Mouse (Mus musculus): ENCODE results near the gene Klf13. TPM values are rescaled to one million over a fixed set of nuclear protein-coding genes. Genes with fewer than 3 reads are reported as not detected.

The Klf13 gene
- total RNA-seq, 1 experiment from 2014 or later: 20.1 TPM

GRCm38 (mm10) chr7:63891488-63892075, 47.1 kb downstream of the Klf13 start:
- ATAC-seq (replicated peaks; ENCODE audit: low read depth, poor library complexity, severe bottlenecking): no peak

- ATAC-seq (replicated peaks; ENCODE audit: low read depth, poor library complexity, severe bottlenecking): no peak
These were observed 49.4 kb downstream of the Klf13 start for GRCm38 (mm10) chr7:63889116-63889975.

- no peak for ATAC-seq (replicated peaks; ENCODE audit: low read depth, poor library complexity, severe bottlenecking)
These were observed 50.0 kb downstream of the Klf13 start for GRCm38 (mm10) chr7:63888674-63889073.

GRCm38 (mm10) chr7:63887602-63888123, 51.1 kb downstream of the Klf13 start:
- ATAC-seq (replicated peaks; ENCODE audit: low read depth, poor library complexity, severe bottlenecking): no peak

- ATAC-seq (replicated peaks; ENCODE audit: low read depth, poor library complexity, severe bottlenecking): no peak
These were observed 51.6 kb downstream of the Klf13 start for GRCm38 (mm10) chr7:63887034-63887551.

- ATAC-seq (replicated peaks; ENCODE audit: low read depth, poor library complexity, severe bottlenecking): no peak
These were observed 53.7 kb downstream of the Klf13 start for GRCm38 (mm10) chr7:63885025-63885424.

- ATAC-seq (replicated peaks; ENCODE audit: low read depth, poor library complexity, severe bottlenecking): no peak
These were observed 56.0 kb downstream of the Klf13 start for GRCm38 (mm10) chr7:63882739-63883138.

GRCm38 (mm10) chr7:63879583-63879982, 59.1 kb downstream of the Klf13 start:
- no peak for ATAC-seq (replicated peaks; ENCODE audit: low read depth, poor library complexity, severe bottlenecking)

GRCm38 (mm10) chr7:63877610-63878009, 61.1 kb downstream of the Klf13 start:
- ATAC-seq (replicated peaks; ENCODE audit: low read depth, poor library complexity, severe bottlenecking): peak; percentile 22; the same call in 1 of the 2 replicates

GRCm38 (mm10) chr7:63876640-63877039, 62.1 kb downstream of the Klf13 start:
- ATAC-seq (replicated peaks; ENCODE audit: low read depth, poor library complexity, severe bottlenecking): 0 out of 2 replicates have a peak, but pooled peaks have one; percentile 33

GRCm38 (mm10) chr7:63875686-63876085, 63.0 kb downstream of the Klf13 start:
- ATAC-seq (replicated peaks; ENCODE audit: low read depth, poor library complexity, severe bottlenecking): no peak

GRCm38 (mm10) chr7:63873880-63874279, 64.8 kb downstream of the Klf13 start:
- no peak for ATAC-seq (replicated peaks; ENCODE audit: low read depth, poor library complexity, severe bottlenecking)

- ATAC-seq (replicated peaks; ENCODE audit: low read depth, poor library complexity, severe bottlenecking): no peak
These were observed 67.0 kb downstream of the Klf13 start for GRCm38 (mm10) chr7:63871698-63872097.

GRCm38 (mm10) chr7:63868356-63868918, 70.3 kb downstream of the Klf13 start:
- no peak for ATAC-seq (replicated peaks; ENCODE audit: low read depth, poor library complexity, severe bottlenecking)

GRCm38 (mm10) chr7:63865911-63866310, 72.8 kb downstream of the Klf13 start:
- no peak for ATAC-seq (replicated peaks; ENCODE audit: low read depth, poor library complexity, severe bottlenecking)

- ATAC-seq (replicated peaks; ENCODE audit: low read depth, poor library complexity, severe bottlenecking): no peak
These were observed 75.7 kb downstream of the Klf13 start for GRCm38 (mm10) chr7:63863046-63863445.

GRCm38 (mm10) chr7:63861123-63861522, 77.6 kb downstream of the Klf13 start:
- ATAC-seq (replicated peaks; ENCODE audit: low read depth, poor library complexity, severe bottlenecking): no peak

- peak; percentile 92 for ATAC-seq (replicated peaks; ENCODE audit: low read depth, poor library complexity, severe bottlenecking)
These were observed 80.1 kb downstream of the Klf13 start for GRCm38 (mm10) chr7:63858571-63859152.

- no peak for ATAC-seq (replicated peaks; ENCODE audit: low read depth, poor library complexity, severe bottlenecking)
These were observed 80.8 kb downstream of the Klf13 start for GRCm38 (mm10) chr7:63857771-63858417.

GRCm38 (mm10) chr7:63855283-63855682, 83.4 kb downstream of the Klf13 start:
- ATAC-seq (replicated peaks; ENCODE audit: low read depth, poor library complexity, severe bottlenecking): peak; percentile 70
